Mouse (Mus musculus) heart, embryonic 10.5 days (tissue): Measurements from ENCODE around the gene Nptx1. TPM values are rescaled to one million over a fixed set of nuclear protein-coding genes. Genes with fewer than 3 reads are reported as not detected.
A peak's percentile ranks its signal among the peaks of the same experiment; 100 is the strongest.

ENCODE experiments used
- DNase-seq: peaks from one replicate; pipeline ENCODE4 v3.0.0-alpha.2; 2017; ENCODE audit warnings: low spot score
- H3K27ac ChIP-seq: fragments of 300-500 bp; sonication (generic); 2 replicates; pipeline ENCODE4 v1.5.1; 2016; ENCODE audit warnings: mild to moderate bottlenecking
- H3K27me3 ChIP-seq: fragments of 300-500 bp; sonication (generic); 2 replicates; pipeline ENCODE4 v1.6.1; 2016; ENCODE audit warnings: mild to moderate bottlenecking; ENCODE audit not compliant: poor library complexity, insufficient read depth, severe bottlenecking
- H3K36me3 ChIP-seq: fragments of 300-500 bp; sonication (generic); 2 replicates; pipeline ENCODE4 v1.6.1; 2016; ENCODE audit warnings: mild to moderate bottlenecking, moderate library complexity
- H3K4me1 ChIP-seq: fragments of 300-500 bp; sonication (generic); 2 replicates; pipeline ENCODE4 v1.6.1; 2016; ENCODE audit warnings: mild to moderate bottlenecking
- H3K4me3 ChIP-seq: fragments of 300-500 bp; sonication (generic); 2 replicates; pipeline ENCODE4 v1.5.1; 2016; ENCODE audit warnings: mild to moderate bottlenecking, moderate library complexity
- H3K9me3 ChIP-seq: fragments of 300-500 bp; sonication (generic); 2 replicates; pipeline ENCODE4 v1.6.1; 2016; ENCODE audit warnings: mild to moderate bottlenecking, moderate library complexity
- WGBS: fragments of 180-500 bp; shearing (Covaris S2); methylation state at CpG from one replicate; pipeline ENCODE4 v1.1.7; 2016; 5-methylcytosine and 5-hydroxymethylcytosine counted together
- polyA plus RNA-seq: library from polyadenylated mRNA; unstranded; fragments of >200 nt; fragmentation: Nextera tagmentation; extraction: Ambion mirVana; gene quantifications from 2 replicates; pipeline ENCODE4 v1.2.1, GENCODE M21; 2016

Gene Nptx1
- polyA plus RNA-seq: 0.49 and 0.88 TPM in 2 replicates

DNA sequence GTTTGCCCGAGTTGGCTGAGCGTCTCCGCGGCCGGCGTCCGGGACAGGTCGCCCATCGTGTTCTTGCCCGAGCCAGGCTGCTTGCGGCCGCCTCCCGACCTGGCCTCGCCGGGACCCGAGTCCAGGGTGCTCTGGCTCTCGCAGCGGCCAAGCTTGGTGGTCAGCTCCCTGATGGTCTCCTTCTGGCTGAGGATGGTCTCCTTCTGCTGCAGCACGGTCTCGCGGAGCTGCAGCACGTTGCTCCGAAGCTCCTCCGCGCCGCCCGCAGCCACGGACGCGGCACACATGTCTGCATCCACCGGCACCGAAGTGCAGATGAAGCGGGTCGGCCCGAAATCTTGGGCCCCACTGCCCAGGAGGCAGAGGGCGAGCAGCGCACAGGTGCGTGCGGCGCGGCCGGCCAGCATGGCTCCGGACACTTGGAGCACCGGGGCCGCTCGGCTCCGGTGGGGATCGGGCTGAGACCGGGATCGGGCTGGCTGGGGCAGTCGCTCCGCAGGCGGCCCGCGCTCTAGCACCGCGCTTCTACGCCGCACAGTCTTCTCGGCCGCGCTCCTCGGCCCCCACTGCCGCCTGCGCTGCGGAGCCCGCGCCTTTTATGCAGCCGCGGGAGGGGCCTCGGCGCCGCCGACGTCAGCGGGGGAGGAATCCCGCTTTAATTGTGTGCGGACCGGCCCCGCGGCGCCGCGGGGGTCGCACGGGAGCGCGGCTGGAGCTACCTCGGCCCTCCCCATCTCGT is at the start of gene Nptx1:
TSS of gene Nptx1 (minus strand) at position 571 of the 739 bp plus-strand sequence.
- H3K27me3 ChIP-seq: peaks cover 99% of the 10 kb centered on the region
- peaks cover 53% of the 10 kb centered on the region for H3K4me1 ChIP-seq
- WGBS: under 1% methylated on average over 89 of the region's 90 CpGs
- peak within 1 kb of the TSS; percentile 71 for H3K4me3 ChIP-seq
- peak within 1 kb of the TSS; percentile 53 for H3K27ac ChIP-seq
- no peaks in the 10 kb centered on the region for H3K36me3 ChIP-seq
- no peaks in the 10 kb centered on the region for H3K9me3 ChIP-seq
- no peak for DNase-seq

DNA sequence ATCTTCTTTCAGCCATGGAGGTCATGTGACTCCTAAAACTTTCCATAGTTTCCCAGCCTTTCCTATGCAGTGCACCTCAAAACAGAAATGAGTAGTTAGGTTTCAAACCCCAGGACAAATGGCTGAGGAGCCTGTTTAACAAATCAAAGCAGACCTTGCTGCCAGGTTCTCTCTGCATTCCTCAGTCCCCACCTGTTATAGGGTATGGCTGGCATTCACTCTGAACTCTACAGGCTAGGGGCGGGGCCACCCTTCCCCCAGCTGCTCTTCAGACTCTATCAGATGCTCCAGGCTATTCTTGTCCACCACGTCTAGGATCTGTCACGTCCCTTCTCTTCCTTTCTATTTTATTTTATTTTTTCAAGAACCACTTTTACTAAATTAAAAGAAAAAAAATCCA is 46.4 kb upstream of the Nptx1 start:
- Histone ChIP-seq H3K36me3 (no peaks in the 10 kb centered on the region), H3K9me3 (no peaks in the 10 kb centered on the region), H3K4me1 (peaks cover 15% of the 10 kb centered on the region), H3K27me3 (peaks cover 13% of the 10 kb centered on the region), H3K27ac (no peak overlapping the region), H3K4me3 (no peak overlapping the region)
- WGBS: 22% methylated on average over 3 of the region's 3 CpGs
- DNase-seq: no peak

DNA sequence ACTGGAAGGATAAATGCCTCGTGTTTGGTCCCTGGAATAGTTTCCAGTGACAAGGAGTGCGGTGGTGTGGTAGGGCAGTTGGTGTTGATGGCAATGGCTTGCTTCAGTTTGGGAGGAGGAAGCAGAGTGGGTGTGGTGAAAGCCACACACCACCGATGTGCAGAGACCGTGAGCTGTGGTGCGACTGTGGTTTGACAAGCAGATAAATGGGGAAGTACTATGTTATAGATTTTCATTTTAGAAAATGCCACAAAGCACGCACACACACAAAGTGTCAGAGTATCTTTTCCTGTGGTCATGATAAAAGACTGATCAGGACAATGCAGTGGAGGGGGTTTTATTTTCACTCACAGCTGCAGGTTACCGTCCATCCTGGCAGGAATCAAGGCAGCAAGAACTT is 41.7 kb upstream of the Nptx1 start:
- H3K4me1 ChIP-seq: peaks cover 35% of the 10 kb centered on the region
- H3K36me3 ChIP-seq: no peaks in the 10 kb centered on the region
- no peak overlapping the region for H3K4me3 ChIP-seq
- H3K27ac ChIP-seq: no peak overlapping the region
- H3K27me3 ChIP-seq: peaks cover 13% of the 10 kb centered on the region
- DNase-seq: no peak
- WGBS: 81% methylated on average over 7 of the region's 7 CpGs
- H3K9me3 ChIP-seq: no peaks in the 10 kb centered on the region

DNA sequence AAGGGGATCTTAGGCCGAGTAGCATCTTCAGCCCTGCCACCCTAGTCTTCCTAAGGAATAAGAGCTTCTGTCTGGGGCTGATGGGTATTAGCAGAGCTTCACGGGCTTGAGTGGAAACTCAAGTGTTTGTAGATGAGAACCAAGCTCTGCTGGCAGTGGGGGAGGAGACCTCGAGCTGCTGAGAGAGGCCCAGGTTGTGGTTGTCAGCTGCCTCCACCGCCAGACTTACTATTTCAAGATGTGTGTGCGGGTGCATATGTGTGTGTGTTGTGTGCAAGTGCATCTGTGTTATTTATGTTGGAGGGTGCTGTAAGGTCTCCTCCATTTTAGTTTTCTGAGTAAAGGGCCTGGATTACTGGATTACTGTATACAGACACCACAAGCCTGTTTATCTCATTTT is 39.6 kb upstream of the Nptx1 start:
- 33% methylated on average over 5 of the region's 5 CpGs for WGBS
- DNase-seq: no peak
- Histone ChIP-seq H3K4me3 (no peak overlapping the region), H3K36me3 (no peaks in the 10 kb centered on the region), H3K27ac (no peak overlapping the region), H3K27me3 (peaks cover 9% of the 10 kb centered on the region), H3K9me3 (no peaks in the 10 kb centered on the region), H3K4me1 (peaks cover 24% of the 10 kb centered on the region)

DNA sequence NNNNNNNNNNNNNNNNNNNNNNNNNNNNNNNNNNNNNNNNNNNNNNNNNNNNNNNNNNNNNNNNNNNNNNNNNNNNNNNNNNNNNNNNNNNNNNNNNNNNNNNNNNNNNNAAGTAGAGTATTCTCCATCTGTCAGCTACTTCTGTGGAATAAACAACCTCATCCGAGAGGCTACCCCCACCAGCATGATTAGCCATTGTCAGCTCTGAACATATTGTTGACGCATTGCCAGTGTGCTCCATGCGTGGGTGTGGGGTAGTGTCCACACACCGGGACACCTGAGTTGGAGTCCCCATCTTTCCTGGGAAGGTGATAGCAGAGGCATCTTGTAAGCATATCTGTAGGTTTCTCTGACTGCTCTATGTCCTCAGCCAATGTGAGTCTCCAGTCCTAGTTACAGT is 39.0 kb upstream of the Nptx1 start:
- no peaks in the 10 kb centered on the region for H3K36me3 ChIP-seq
- DNase-seq: no peak
- no peaks in the 10 kb centered on the region for H3K9me3 ChIP-seq
- H3K27me3 ChIP-seq: peaks cover 5% of the 10 kb centered on the region; the same call in 1 of the 2 replicates
- H3K27ac ChIP-seq: no peak overlapping the region
- no peak overlapping the region for H3K4me3 ChIP-seq
- peaks cover 24% of the 10 kb centered on the region for H3K4me1 ChIP-seq
- WGBS: 82% methylated on average over 4 of the region's 4 CpGs

DNA sequence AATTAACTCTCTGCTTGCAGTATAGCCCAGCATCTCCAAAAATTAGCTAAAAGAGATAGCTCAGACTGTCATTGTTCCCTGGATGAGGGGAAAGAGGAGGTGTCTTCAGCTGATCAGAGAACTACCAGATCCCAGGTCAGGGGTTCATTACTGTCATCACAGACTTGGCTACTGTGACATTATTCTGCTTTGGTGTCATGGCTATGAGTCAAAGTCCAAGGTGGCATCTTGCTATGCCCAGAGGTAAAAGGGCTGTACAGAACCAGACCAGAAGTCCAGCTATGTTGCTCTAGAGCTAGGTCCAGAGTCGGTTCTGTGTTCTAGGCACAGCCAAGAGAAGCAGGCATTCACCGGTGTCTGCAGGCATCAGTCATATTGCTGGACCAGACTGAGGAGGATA is 30.2 kb upstream of the Nptx1 start:
- Histone ChIP-seq H3K27ac (no peak overlapping the region), H3K4me3 (no peak overlapping the region), H3K4me1 (peaks cover 11% of the 10 kb centered on the region), H3K36me3 (no peaks in the 10 kb centered on the region), H3K9me3 (no peaks in the 10 kb centered on the region), H3K27me3 (no peaks in the 10 kb centered on the region)
- no peak for DNase-seq
- 91% methylated on average over 2 of the region's 2 CpGs for WGBS

DNA sequence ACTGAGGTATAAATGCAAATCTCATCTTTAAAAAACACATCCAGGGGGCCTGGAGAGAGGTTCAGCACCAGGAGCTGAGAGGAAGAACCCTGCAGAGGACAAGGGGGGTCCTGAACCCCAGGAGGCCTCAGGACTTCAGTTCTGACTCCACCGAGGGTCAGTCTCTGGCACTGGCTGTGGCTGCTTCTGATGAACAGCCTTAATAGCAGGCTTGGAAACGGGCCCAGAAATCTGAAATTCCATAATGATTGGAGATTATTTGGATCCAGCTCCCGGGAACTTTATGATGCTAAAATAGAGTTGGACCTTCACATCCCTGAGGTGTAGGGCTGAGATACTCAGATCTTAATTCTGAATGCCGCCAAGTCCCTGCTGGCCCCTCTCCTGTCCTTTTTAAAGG is 29.3 kb upstream of the Nptx1 start:
- 15% methylated on average over 4 of the region's 4 CpGs for WGBS
- Histone ChIP-seq H3K4me1 (peaks cover 17% of the 10 kb centered on the region), H3K27me3 (no peaks in the 10 kb centered on the region), H3K4me3 (no peak overlapping the region), H3K36me3 (no peaks in the 10 kb centered on the region), H3K27ac (no peak overlapping the region), H3K9me3 (no peaks in the 10 kb centered on the region)
- DNase-seq: no peak

DNA sequence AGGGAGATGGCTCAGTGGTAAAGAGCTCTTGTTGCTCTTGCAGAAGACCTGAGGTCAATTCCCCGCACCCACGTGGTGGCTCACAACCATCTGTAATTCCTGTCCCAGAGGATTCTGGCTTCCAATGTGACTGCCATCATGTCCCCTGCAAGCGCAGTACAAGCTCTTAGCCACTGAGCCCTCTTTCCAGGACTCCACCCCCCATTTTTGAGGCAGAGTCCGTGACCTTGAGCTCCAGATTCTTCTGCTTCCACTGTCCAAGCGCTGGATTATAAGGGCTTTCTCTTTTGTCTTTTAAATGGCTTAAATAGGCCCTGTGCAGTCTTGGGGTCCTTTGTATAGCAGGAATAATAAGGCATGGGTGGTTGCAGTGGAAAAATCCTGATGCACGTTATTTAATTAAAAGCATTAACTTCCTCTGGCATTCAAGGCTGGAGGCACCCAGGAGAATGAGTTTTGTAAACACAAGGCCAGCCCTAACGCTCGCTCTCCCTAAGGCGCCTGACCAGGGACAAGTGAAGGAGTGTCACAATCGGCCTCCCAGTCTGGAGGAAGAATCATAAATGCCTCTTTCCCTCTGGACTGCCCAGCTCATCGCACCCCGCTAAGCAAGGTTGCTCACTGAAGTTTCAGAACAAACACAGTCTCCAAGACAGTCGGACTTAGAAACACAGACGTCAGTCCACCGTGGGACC is 24.9 kb upstream of the Nptx1 start:
- no peak overlapping the region for H3K4me3 ChIP-seq
- no peaks in the 10 kb centered on the region for H3K9me3 ChIP-seq
- H3K36me3 ChIP-seq: no peaks in the 10 kb centered on the region
- DNase-seq: no peak
- 78% methylated on average over 15 of the region's 15 CpGs for WGBS
- H3K27me3 ChIP-seq: no peaks in the 10 kb centered on the region; the same call in 1 of the 2 replicates
- no peak overlapping the region for H3K27ac ChIP-seq
- H3K4me1 ChIP-seq: peaks cover 15% of the 10 kb centered on the region

DNA sequence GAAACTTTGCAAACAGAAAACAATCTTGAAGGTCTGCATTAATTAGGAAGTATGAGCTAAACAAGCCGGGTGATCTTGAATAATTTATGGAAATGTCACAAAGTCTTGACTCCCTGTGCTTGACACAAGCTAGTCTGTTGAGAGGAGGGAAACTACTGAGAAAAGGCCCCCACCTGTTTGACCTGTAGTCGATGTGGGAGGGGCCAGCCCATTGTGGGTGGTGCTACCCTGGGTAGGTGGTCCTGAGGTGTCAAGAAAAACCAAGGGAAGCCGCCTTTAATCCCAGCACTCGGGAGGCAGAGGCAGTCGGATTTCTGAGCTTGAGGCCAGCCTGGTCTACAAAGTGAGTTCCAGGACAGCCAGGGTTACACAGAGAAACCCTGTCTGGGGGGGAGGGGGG is 18.6 kb upstream of the Nptx1 start:
- Histone ChIP-seq H3K36me3 (no peaks in the 10 kb centered on the region), H3K9me3 (no peaks in the 10 kb centered on the region), H3K27me3 (peaks cover 33% of the 10 kb centered on the region), H3K27ac (no peak overlapping the region), H3K4me1 (peaks cover 26% of the 10 kb centered on the region), H3K4me3 (no peak overlapping the region)
- 49% methylated on average over 5 of the region's 5 CpGs for WGBS
- no peak for DNase-seq

DNA sequence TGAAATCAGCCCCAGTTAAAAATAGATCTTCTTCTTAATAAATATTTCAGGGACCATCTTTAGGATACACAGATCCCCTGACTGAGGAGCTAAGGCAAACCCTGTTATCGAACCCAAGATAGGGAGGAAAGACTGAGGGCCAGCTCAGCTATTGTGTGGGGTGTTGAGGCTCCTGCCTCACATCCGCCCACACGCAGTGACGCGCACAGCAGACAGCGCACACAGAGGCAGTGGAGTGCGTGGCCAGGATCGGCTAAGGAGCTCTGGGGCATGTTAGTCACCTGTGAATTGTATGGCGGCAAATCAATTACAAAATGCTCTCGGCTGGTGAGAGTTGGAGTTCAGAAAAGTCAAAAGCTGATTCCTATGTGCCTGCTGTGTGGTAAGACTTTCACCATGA is 18.1 kb upstream of the Nptx1 start:
- no peaks in the 10 kb centered on the region for H3K36me3 ChIP-seq

DNA sequence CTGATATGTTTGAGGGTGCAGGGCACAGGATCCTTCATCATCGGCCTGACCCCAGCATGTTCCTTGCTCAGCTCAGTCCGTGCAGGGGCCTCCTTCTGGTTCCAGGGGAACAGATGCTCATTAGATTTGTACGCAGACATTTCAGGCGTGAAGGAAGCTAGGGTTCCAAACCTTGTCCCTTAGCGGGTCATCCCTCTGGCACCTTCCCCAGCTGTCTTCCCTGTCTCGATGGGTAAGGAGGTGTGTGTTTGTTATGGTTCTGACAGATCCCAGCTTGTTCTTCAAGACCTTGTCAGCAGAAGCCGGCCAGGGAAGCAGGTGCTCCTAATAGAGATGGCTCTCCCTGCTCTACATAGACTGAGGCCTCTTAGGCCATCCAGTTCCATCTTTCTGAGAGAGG is 17.5 kb upstream of the Nptx1 start:
- Histone ChIP-seq H3K9me3 (no peaks in the 10 kb centered on the region), H3K4me3 (no peak overlapping the region), H3K36me3 (no peaks in the 10 kb centered on the region), H3K27me3 (peaks cover 43% of the 10 kb centered on the region), H3K27ac (no peak overlapping the region), H3K4me1 (peaks cover 27% of the 10 kb centered on the region)
- DNase-seq: no peak
- WGBS: 56% methylated on average over 7 of the region's 7 CpGs

More for the DNA sequence above, 18.1 kb upstream of the Nptx1 start:
- no peaks in the 10 kb centered on the region for H3K9me3 ChIP-seq
- no peak for DNase-seq
- no peak overlapping the region for H3K27ac ChIP-seq
- no peak overlapping the region for H3K4me3 ChIP-seq
- peaks cover 26% of the 10 kb centered on the region for H3K4me1 ChIP-seq
- H3K27me3 ChIP-seq: peaks cover 37% of the 10 kb centered on the region
- WGBS: 40% methylated on average over 10 of the region's 10 CpGs

DNA sequence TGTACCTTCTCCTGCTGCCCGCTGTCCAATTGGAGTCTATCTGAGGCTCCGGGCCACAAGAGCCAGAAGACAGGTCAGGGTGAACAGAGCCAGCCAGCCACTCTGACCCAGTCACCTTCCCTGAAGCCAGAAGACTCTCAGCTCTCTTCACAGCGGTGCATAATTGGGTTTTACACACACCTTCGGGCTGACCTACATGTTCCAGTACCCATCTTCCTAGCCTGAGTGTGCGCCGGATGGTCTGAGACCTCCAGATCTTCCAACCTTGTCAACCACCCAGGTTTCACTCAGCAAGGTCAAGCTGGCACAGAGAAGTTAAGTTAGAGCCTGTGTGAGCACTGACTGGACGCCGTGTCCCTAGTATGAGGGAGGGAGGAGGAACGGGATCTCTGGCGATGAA is 16.8 kb upstream of the Nptx1 start:
- peaks cover 33% of the 10 kb centered on the region for H3K4me1 ChIP-seq
- no peak for DNase-seq
- H3K4me3 ChIP-seq: no peak overlapping the region
- H3K9me3 ChIP-seq: no peaks in the 10 kb centered on the region
- peaks cover 45% of the 10 kb centered on the region for H3K27me3 ChIP-seq
- no peak overlapping the region for H3K27ac ChIP-seq
- H3K36me3 ChIP-seq: no peaks in the 10 kb centered on the region
- WGBS: 79% methylated on average over 10 of the region's 10 CpGs

DNA sequence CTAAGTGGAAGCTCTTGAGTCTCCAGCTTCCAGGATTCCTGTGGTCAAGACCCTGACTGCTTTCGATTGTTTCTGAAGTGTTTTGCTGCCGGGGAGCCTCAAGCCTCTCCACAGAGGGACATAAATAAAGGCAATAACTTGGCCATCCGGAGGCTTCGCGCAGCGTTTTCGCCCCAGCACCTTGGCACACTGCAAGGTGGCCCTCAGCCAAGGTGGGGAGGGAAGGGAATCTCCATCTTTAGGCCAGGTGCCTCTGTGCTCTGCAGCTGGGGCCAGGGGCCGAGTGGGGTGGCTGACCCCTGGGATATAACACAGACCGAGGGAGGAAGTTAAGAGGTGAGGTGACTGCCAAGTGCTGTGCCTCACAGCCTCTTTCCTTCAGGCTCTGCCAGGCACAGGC is 15.6 kb upstream of the Nptx1 start:
- 63% methylated on average over 9 of the region's 9 CpGs for WGBS
- no peak overlapping the region for H3K27ac ChIP-seq
- H3K27me3 ChIP-seq: peaks cover 45% of the 10 kb centered on the region

More for the DNA sequence above, 15.6 kb upstream of the Nptx1 start:
- no peak for DNase-seq
- H3K4me3 ChIP-seq: no peak overlapping the region
- no peaks in the 10 kb centered on the region for H3K36me3 ChIP-seq
- H3K9me3 ChIP-seq: no peaks in the 10 kb centered on the region
- H3K4me1 ChIP-seq: peaks cover 45% of the 10 kb centered on the region
